Mouse (Mus musculus): ENCODE results near the gene Atrnl1. TPM values are rescaled to one million over a fixed set of nuclear protein-coding genes. Genes with fewer than 3 reads are reported as not detected.
A peak's percentile ranks its signal among the peaks of the same experiment; 100 is the strongest.

The Atrnl1 gene
- polyA plus RNA-seq, 1 experiment from 2014 or later = 4.5 TPM

- DNase-seq (ENCODE audit: low spot score) = no peak
- WGBS = 80% methylated on average over 10 of the region's 10 CpGs
- H3K4me1 ChIP-seq (replicated peaks) = 0 out of 2 replicates have a peak, but pooled peaks cover 3% of the 10 kb centered on the region
Measured at GRCm38 (mm10) chr19:57591631-57592030, 19.2 kb upstream of the Atrnl1 start.

GRCm38 (mm10) chr19:57592355-57592754 is 18.5 kb upstream of the Atrnl1 start:
- H3K4me1 ChIP-seq (replicated peaks) = 0 out of 2 replicates have a peak, but pooled peaks cover 3% of the 10 kb centered on the region
- WGBS = 87% methylated on average over 2 of the region's 2 CpGs
- H3K27ac ChIP-seq = no peak overlapping the region
- DNase-seq (ENCODE audit: low spot score) = no peak
- no peaks in the 10 kb centered on the region for H3K27me3 ChIP-seq (ENCODE audit: insufficient read depth, poor library complexity, severe bottlenecking)
- H3K36me3 ChIP-seq = no peaks in the 10 kb centered on the region
- H3K4me3 ChIP-seq = no peak overlapping the region
- no peaks in the 10 kb centered on the region for H3K9me3 ChIP-seq

More at GRCm38 (mm10) chr19:57591631-57592030, 19.2 kb upstream of the Atrnl1 start:
- H3K4me3 ChIP-seq = no peak overlapping the region
- no peaks in the 10 kb centered on the region for H3K27me3 ChIP-seq (ENCODE audit: insufficient read depth, poor library complexity, severe bottlenecking)
- H3K27ac ChIP-seq = no peak overlapping the region
- H3K9me3 ChIP-seq = no peaks in the 10 kb centered on the region
- no peaks in the 10 kb centered on the region for H3K36me3 ChIP-seq

GRCm38 (mm10) chr19:57599126-57599525 is 11.7 kb upstream of the Atrnl1 start:
- no peaks in the 10 kb centered on the region for H3K36me3 ChIP-seq
- H3K27me3 ChIP-seq (ENCODE audit: insufficient read depth, poor library complexity, severe bottlenecking) = no peaks in the 10 kb centered on the region; the same call in 1 of the 2 replicates
- no peak overlapping the region for H3K27ac ChIP-seq
- no peaks in the 10 kb centered on the region for H3K9me3 ChIP-seq
- peaks cover 7% of the 10 kb centered on the region; the same call in 1 of the 2 replicates for H3K4me1 ChIP-seq (replicated peaks)
- DNase-seq (ENCODE audit: low spot score) = no peak
- 77% methylated on average over 8 of the region's 8 CpGs for WGBS
- no peak overlapping the region for H3K4me3 ChIP-seq

- Histone ChIP-seq H3K27me3 (ENCODE audit: insufficient read depth, poor library complexity, severe bottlenecking) (no peaks in the 10 kb centered on the region; the same call in 1 of the 2 replicates), H3K4me3 (no peak overlapping the region), H3K27ac (no peak overlapping the region), H3K4me1 (replicated peaks) (peaks cover 7% of the 10 kb centered on the region; the same call in 1 of the 2 replicates), H3K36me3 (no peaks in the 10 kb centered on the region), H3K9me3 (0 out of 2 replicates have a peak, but pooled peaks cover 3% of the 10 kb centered on the region)
- DNase-seq (ENCODE audit: low spot score) = no peak
- WGBS = 75% methylated on average over 16 of the region's 16 CpGs
Measured at GRCm38 (mm10) chr19:57600233-57600929, 10.5 kb upstream of the Atrnl1 start.

GRCm38 (mm10) chr19:57600930-57601328 is 9.9 kb upstream of the Atrnl1 start:
- H3K9me3 ChIP-seq = 0 out of 2 replicates have a peak, but pooled peaks cover 3% of the 10 kb centered on the region
- no peaks in the 10 kb centered on the region for H3K36me3 ChIP-seq
- DNase-seq (ENCODE audit: low spot score) = no peak
- 84% methylated on average over 2 of the region's 2 CpGs for WGBS
- H3K4me3 ChIP-seq = no peak overlapping the region
- H3K27me3 ChIP-seq (ENCODE audit: insufficient read depth, poor library complexity, severe bottlenecking) = no peaks in the 10 kb centered on the region; the same call in 1 of the 2 replicates
- no peak overlapping the region for H3K27ac ChIP-seq
- peaks cover 7% of the 10 kb centered on the region; the same call in 1 of the 2 replicates for H3K4me1 ChIP-seq (replicated peaks)

- no peak for DNase-seq (ENCODE audit: low spot score)
- H3K9me3 ChIP-seq = 0 out of 2 replicates have a peak, but pooled peaks cover 3% of the 10 kb centered on the region
- 85% methylated on average over 3 of the region's 3 CpGs for WGBS
Measured at GRCm38 (mm10) chr19:57603593-57603992, 7.2 kb upstream of the Atrnl1 start.

GRCm38 (mm10) chr19:57605941-57606340 is 4.9 kb upstream of the Atrnl1 start:
- H3K27me3 ChIP-seq (ENCODE audit: insufficient read depth, poor library complexity, severe bottlenecking) = no peaks in the 10 kb centered on the region
- no peak overlapping the region for H3K4me3 ChIP-seq
- no peaks in the 10 kb centered on the region for H3K36me3 ChIP-seq
- no peak for DNase-seq (ENCODE audit: low spot score)
- peaks cover 16% of the 10 kb centered on the region for H3K4me1 ChIP-seq (replicated peaks)
- 0 out of 2 replicates have a peak, but pooled peaks cover 3% of the 10 kb centered on the region for H3K9me3 ChIP-seq
- H3K27ac ChIP-seq = no peak overlapping the region
- WGBS = 92% methylated on average over 3 of the region's 3 CpGs

More at GRCm38 (mm10) chr19:57603593-57603992, 7.2 kb upstream of the Atrnl1 start:
- H3K27me3 ChIP-seq (ENCODE audit: insufficient read depth, poor library complexity, severe bottlenecking) = no peaks in the 10 kb centered on the region
- H3K36me3 ChIP-seq = no peaks in the 10 kb centered on the region
- peaks cover 4% of the 10 kb centered on the region; the same call in 1 of the 2 replicates for H3K4me1 ChIP-seq (replicated peaks)
- no peak overlapping the region for H3K27ac ChIP-seq
- no peak overlapping the region for H3K4me3 ChIP-seq

GRCm38 (mm10) chr19:57606351-57606750 is 4.5 kb upstream of the Atrnl1 start:
- DNase-seq (ENCODE audit: low spot score) = no peak
- H3K27ac ChIP-seq = no peak overlapping the region
- no peaks in the 10 kb centered on the region for H3K27me3 ChIP-seq (ENCODE audit: insufficient read depth, poor library complexity, severe bottlenecking)
- H3K36me3 ChIP-seq = no peaks in the 10 kb centered on the region
- H3K4me1 ChIP-seq (replicated peaks) = peaks cover 17% of the 10 kb centered on the region
- 94% methylated on average over 10 of the region's 10 CpGs for WGBS
- H3K9me3 ChIP-seq = 0 out of 2 replicates have a peak, but pooled peaks cover 3% of the 10 kb centered on the region
- no peak overlapping the region for H3K4me3 ChIP-seq

GRCm38 (mm10) chr19:57609361-57610057 is 1.3 kb upstream of the Atrnl1 start:
- no peaks in the 10 kb centered on the region for H3K36me3 ChIP-seq
- H3K4me1 ChIP-seq (replicated peaks) = peaks cover 37% of the 10 kb centered on the region
- peak overlapping the region; percentile 95 for H3K4me3 ChIP-seq
- no peaks in the 10 kb centered on the region for H3K27me3 ChIP-seq (ENCODE audit: insufficient read depth, poor library complexity, severe bottlenecking)
- peak overlapping the region; percentile 98 for H3K27ac ChIP-seq
- 0 out of 2 replicates have a peak, but pooled peaks cover 3% of the 10 kb centered on the region for H3K9me3 ChIP-seq
- no peak for DNase-seq (ENCODE audit: low spot score)
- 17% methylated on average over 12 of the region's 12 CpGs for WGBS

GRCm38 (mm10) chr19:57610058-57610475 is 767 bp upstream of the Atrnl1 start:
- under 1% methylated on average over 21 of the region's 21 CpGs for WGBS
- Histone ChIP-seq H3K36me3 (no peaks in the 10 kb centered on the region), H3K4me3 (peak overlapping the region; percentile 95), H3K27me3 (ENCODE audit: insufficient read depth, poor library complexity, severe bottlenecking) (no peaks in the 10 kb centered on the region), H3K27ac (peak overlapping the region; percentile 98), H3K9me3 (0 out of 2 replicates have a peak, but pooled peaks cover 2% of the 10 kb centered on the region), H3K4me1 (replicated peaks) (peaks cover 37% of the 10 kb centered on the region)
- DNase-seq (ENCODE audit: low spot score) = peak; percentile 76

- WGBS = 2% methylated on average over 57 of the region's 57 CpGs
- Histone ChIP-seq H3K4me1 (replicated peaks) (peaks cover 37% of the 10 kb centered on the region), H3K9me3 (no peaks in the 10 kb centered on the region), H3K4me3 (peak overlapping the region; percentile 95), H3K36me3 (no peaks in the 10 kb centered on the region), H3K27me3 (ENCODE audit: insufficient read depth, poor library complexity, severe bottlenecking) (no peaks in the 10 kb centered on the region), H3K27ac (peak overlapping the region; percentile 98)
- DNase-seq (ENCODE audit: low spot score) = peak; percentile 68
Measured at GRCm38 (mm10) chr19:57611291-57612178, 701 bp downstream of the Atrnl1 start.

- peak overlapping the region; percentile 95 for H3K4me3 ChIP-seq
- DNase-seq (ENCODE audit: low spot score) = no peak
- no peaks in the 10 kb centered on the region for H3K27me3 ChIP-seq (ENCODE audit: insufficient read depth, poor library complexity, severe bottlenecking)
- 19% methylated on average over 2 of the region's 2 CpGs for WGBS
- no peak overlapping the region for H3K27ac ChIP-seq
- no peaks in the 10 kb centered on the region for H3K9me3 ChIP-seq
- H3K36me3 ChIP-seq = no peaks in the 10 kb centered on the region
- peaks cover 37% of the 10 kb centered on the region for H3K4me1 ChIP-seq (replicated peaks)
Measured at GRCm38 (mm10) chr19:57612179-57612472, 1.3 kb downstream of the Atrnl1 start.
